Mouse (Mus musculus): ENCODE data around the gene Prss33. TPM values are rescaled to one million over a fixed set of nuclear protein-coding genes. Genes with fewer than 3 reads are reported as not detected.
"Not testable (repeated sequence)": the region's sequence is repeated elsewhere in the genome, so short reads cannot be mapped to it uniquely, and the experiment has no call there.

Gene Prss33
- not detected for total RNA-seq (2021)
- long read RNA-seq, experiment 1, result 0 reads
- long read RNA-seq, experiment 2, result 0 reads

DNA sequence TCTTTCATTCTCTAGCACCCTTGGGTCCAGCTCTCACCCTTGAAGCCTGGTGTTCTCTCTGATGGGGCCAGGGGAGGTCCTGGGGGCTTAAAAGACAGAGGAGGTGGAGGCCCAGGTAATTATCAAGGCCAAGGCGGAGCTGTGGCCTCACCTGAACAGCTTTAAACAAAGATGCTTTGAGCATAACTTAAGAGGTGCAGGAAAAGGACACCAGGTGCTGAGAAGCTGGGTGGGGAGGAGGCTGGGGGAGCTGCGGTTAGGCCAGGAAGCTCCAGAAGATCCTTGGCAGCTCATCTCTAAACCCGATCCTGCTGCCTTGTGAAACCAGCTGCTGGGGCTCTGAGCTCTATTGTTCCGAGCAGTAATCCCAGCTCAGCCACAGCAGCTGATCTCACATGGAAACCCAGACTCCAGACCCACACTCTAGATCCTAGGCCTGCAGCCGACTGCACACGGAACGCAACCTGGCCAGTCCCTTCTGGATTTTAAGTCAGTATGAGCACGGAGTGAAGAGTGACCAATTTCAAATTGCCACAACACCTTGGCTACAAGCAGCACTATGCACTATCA is at the start of gene Prss33:
TSS of gene Prss33 (minus strand) at position 51 of the 570 bp plus-strand sequence.
- DNase-seq, result no peak

DNA sequence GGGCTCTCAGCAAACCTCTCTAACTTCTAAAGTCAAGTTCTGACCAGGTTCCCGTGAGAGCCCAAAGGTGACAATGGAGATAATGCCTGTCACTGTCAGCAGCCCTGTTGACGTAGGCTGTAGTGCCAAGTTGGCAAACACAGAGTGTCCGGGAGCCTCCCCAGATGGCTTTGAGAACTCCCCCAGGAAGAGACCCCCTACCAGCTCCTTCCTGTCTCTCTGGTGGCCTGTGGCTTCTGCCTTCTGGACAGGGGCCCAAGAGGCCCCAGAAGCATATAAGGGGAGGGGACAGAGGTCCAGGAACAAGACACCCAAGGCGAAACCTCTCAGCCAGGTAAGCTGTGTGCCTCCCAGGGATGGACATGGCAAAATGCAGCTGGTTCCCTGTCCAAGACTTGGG is 44.7 kb upstream of the Prss33 start, which contains the start of the genes Dcpp1 and Dcpp2:
TSS of gene Dcpp1 (plus strand) at position 301 of the 400 bp plus-strand sequence.
TSS of gene Dcpp2 (plus strand) at position 305 of the 400 bp plus-strand sequence.
- not testable (repeated sequence) for DNase-seq

DNA sequence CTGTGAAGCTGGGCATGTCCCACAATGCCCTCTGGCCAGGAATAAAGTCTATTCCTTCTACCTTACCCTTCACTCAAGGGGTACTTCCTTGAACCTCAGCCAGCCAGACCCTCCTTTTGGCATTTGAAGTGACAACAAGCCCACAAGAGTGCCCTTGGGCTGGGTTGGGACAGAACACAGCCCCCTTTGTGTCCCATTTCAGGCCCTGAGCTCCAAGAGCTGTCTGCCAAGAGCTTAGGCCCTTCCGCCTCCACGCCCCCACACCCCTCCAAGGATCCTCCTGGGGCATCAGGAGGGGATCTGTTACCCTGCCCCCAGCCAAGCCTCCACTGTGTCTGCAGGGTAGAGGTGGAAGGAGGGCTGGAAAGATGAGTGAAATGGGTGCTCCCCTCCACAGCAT is 41.3 kb upstream of the Prss33 start:
- no peak for DNase-seq

DNA sequence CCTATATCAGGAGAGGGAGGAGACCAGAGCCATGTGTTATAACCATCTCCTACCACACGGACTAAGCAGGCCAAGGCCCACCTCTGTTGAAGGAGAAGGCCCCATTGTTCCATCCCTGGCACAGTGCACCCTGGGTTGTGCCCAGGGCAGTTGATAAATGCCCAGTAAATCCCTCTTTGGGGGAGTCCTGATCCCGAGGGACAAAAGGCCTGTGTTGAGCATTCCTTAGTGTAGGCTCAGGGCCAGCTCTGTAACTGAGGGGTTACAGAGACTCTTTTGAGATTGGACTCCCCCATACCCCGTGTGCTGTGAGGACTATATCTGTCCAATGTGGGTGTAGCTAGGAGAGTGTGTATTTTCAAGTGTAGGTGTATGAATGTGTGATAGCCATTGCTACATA is 40.9 kb upstream of the Prss33 start:
- no peak for DNase-seq

DNA sequence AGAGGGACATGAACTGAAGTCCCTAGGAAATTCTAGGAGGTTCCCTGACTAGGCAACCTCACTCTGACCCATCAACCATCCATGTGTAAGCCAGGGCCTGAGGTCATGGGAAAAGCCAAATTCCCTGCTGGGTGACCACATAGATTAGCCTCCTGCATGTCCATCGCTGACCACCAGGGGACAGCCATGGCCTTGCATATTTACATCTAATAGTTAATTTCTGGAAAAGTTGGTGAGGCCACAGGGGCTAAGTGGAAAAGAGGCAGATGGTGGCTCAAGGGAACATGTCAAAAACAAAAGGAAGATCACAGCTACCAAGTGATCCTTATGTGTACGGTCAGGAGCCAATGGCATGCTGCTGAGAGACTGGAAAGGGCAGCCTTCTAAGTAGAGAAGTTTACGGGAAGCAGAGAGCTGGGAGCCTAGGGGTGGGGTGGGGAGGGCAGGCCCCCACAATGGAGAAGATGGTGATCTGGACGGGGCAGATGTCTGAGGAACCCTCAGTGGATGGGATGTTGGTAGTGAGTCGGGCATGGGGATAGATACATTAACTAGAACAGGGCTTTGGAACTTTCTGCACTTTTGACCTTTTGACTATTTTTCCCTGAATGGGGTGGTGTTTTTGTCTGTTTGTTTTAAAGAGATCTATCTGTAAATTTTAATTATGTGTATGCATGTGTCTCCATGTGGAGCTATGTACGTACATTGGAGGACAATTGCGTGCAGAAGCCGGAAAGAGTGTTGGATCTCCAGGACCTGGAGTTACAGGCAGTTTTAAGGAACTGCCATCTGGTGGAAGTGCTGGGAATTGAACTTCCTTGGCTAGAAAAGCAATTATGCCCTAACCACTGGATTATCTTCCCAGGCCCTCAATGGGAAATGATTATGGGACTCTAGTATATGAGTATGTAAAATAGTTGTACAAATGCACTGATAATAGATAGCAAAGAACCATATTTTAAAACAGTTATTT is 38.3 kb upstream of the Prss33 start:
- DNase-seq, result peak; percentile 67

DNA sequence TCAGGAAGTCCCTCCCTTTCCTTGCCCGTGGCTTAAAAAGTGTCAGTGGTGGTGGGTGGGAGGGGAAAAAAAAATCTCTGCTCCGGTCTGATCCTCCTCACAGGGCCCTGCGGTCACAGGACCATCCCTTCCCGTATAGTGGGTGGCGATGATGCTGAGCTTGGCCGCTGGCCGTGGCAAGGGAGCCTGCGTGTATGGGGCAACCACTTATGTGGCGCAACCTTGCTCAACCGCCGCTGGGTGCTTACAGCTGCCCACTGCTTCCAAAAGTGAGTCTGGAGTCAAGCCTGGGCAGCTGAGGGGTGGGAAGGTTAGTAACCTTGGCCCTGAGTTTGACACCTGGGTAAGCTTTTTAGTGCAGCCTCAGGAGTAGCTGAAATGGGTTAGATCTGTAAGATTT is 32.7 kb upstream of the Prss33 start:
- peak; percentile 57 for DNase-seq

DNA sequence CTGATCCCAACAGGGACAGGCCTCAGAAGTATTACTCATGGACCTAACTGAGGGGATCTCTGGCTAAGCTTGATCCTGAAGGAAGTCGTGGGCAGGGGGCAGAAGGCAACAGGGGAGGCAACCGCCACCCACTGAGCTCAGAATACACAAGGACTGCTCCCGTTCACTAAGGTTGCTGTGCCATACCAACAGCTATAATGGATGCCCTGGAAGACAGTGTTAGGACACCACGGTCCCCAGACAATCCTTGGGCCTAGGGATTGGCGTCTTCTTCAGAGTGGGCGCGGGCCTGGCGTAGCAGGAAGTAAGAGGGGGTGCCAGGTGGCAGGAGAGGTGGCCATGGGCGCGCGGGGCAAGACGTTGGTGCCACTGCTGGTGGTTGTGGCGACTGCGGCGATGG is 31.9 kb upstream of the Prss33 start, which contains the start of gene Prss21:
TSS of gene Prss21 (plus strand) at position 301 of the 400 bp plus-strand sequence.
- no peak for DNase-seq

DNA sequence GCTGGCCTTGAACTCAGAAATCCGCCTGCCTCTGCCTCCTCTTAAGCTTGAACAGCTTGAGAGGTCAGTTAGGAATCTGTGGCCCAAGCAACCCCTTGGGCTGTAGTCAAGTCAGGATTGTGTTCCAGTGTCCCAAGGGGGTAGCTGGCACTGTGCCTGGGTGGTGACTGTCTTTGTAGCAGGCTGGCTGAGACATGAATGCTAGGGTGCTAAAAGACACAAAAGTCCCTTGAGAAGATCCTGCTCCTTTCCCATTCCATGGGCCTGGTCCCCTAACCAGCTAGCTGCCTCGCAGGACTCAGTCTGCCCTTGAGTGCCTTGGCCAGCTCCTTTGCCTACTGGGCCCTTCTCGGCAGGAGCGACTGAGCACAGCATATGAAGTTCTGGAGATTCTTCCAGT is 27.1 kb upstream of the Prss33 start:
- peak; percentile 68 for DNase-seq

DNA sequence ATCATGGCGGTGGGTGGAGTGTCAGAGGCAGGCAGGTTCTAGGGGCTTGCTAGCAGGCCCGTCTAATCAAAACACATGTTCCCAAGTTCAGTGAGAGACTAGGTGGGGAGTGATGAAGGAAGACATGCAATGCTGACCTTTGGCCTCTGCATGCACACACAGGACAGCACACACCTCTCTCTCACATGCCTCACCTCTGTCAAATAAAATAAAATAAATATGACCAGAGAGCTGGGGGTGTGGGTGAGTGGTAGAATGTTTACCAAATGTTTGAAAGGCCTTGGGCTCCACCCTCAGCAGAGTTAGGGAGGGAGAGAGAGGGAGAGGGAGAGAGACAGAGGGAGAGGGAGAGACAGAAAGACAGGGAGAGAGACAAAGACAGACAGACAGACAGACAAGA is 22.1 kb upstream of the Prss33 start:
- DNase-seq, result no peak

DNA sequence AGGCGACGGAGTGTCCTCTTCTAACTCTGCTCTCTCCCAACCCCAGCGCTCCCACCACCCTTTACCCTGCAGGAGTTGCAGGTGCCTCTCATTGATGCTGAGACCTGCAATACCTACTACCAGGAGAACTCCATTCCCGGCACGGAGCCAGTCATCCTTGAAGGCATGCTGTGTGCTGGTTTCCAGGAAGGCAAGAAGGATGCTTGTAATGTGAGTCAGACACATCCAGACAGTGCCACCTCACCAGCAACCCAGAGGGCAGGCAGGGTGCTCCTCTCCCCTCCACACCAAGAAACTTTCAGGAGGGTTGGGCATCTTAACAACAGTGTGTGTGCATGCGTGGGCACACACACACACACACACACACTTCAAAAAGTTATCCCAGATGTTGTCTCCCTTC is 21.3 kb upstream of the Prss33 start:
- no peak for DNase-seq

DNA sequence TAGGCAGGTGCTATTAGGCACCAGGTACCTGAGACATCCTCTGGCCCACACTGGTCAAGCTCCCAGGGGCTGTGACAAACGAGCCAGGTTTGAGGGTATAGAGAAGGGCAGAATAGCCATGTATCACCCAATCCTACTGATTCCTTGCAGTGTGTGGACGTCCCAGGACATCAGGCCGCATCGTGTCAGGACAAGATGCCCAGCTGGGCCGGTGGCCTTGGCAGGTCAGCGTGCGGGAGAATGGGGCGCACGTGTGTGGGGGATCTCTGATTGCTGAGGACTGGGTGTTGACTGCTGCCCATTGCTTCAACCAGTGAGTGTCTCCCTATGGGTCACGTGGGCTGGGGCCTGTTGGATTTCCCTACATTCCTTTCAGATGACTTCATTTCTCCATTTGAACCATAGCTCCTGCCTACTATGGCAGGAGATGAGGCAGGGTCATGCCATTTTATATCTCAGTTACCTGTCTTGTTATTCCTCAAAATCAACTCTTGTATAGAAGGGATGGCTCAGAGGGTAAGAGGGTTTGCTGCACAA is 18.4 kb upstream of the Prss33 start:
- no peak for DNase-seq

DNA sequence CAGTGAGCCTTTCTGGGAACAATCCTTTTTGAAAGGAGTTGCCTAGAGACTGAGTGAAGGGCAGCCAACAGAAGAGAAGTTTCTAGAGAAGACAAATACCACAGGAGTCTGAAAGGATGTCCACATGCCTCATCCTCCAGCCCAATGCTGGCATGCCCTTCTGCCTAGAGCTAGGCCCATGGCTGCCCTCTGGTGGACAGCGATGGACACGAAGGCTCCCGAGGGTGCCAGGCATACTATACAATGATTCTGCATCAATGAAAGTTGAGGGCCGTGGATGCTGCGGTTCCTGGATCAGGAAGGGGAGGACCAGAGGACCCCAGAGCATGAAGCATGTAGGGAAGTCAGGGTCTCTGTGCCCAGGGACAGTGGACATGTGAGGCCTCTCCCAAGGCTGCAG is 17.4 kb upstream of the Prss33 start:
- peak; percentile 78 for DNase-seq

DNA sequence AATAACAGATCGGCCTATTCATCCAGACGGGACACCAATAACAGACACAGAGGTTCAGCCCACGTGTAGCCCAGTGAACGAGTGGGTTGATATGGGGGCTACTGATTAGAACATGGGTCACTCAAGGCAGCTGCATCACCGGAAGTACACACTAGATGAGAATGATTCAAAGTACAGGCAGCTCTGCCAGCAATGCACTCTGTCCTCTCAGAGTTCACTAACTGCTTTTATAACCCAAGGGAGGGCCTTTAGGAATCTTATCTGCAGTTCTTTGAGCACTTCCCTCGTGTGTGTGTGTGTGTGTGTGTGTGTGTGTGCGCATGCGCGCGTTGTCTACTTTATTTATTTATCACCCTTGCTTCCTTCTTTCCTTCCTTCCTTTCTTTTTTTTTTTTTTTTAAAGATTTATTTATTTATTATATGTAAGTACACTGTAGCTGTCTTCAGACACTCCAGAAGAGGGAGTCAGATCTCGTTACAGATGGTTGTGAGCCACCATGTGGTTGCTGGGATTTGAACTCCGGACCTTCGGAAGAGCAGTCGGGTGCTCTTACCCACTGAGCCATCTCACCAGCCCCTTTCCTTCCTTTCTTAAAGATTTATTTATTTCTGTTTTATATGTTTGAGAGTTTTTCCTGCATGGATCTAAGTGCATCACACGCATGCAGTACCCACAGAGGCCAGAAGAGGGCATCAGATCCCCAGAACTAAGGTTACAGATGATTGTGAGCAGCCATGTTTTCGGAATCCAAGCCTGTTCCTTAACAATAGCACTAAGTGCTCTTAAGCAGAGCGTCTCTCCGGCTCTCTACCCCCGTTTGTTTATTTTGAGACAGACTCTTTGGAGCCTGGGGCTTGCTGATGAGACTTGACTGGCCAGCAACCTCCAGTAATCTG is 15.2 kb upstream of the Prss33 start:
- peak; percentile 80 for DNase-seq

DNA sequence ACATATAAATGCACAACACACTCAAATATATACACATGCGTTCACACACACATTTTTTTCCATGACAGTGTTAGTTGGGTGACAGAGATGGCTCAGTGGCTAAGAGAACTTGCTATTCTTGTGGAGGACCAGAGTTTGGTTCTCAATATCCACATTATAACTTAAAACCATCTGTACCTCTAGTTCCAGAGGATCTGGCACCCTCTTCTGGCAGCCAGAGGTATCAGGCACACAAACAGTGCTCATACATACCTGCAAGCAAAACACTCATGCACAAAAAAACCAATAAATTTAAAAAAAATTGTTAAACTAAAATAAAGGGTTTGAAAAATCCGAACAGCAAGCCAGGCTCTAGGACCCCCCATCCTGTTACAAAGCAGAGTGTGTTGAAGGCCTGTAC is 14.2 kb upstream of the Prss33 start:
- DNase-seq, result no peak

DNA sequence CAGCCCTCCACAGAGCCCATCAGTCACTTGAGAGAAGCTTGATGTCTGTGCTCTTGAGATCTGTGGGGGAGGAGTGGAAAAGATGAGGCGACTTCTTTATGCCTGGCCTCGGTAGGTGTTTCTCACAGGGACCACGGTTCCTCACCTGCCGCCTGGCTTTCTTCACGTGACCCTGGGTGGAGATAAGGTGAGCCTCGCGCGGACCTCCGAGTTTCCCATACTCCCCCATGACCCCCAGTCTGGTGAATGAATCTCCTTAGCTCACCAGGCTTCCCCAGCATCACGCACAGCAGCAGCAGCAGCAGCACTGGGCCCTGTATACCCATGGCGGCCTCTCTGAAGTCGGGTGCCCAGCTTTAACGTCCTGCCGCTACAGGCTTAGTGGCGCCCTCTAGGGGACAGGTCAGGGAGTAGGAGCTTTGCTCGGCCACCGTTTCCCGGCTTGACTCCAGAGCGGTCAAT is 8.0 kb upstream of the Prss33 start, which contains the start of the genes Prss32 and Prss41:
TSS of gene Prss32 (plus strand) at position 44 of the 462 bp plus-strand sequence.
TSS of gene Prss41 (minus strand) at position 361 of the 462 bp plus-strand sequence.
- peak; percentile 76 for DNase-seq

DNA sequence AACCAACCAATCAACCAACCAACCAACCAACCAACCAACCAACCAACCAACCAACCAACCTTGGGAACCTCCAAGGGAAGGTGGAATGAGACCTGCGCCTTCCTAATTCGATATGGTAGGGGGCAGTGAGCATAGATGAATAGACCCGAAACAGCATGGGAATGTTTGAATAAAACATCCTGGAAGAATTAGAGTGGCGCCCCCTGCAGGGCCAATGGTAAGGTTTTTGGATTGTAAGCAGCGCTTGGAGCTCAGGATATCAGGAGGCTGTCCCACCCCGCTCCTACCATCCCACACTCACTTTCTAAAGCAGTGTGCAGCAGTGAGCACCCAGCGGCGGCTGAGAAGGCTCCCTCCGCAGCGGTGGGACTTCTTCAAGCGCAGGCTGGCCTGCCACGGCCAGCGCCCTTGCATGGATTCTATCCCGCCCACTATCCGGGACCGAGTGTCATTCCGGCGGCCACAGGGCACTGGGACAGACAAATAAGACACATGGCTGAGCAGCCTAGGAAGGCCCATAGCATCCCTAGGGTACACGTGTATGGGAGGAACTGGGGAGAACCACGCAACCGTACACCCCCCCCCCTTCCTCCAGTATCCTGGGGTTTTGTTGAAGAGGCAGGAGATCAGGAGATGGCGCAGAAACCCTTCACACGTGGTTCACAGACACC is 7.4 kb upstream of the Prss33 start:
- DNase-seq, result no peak

DNA sequence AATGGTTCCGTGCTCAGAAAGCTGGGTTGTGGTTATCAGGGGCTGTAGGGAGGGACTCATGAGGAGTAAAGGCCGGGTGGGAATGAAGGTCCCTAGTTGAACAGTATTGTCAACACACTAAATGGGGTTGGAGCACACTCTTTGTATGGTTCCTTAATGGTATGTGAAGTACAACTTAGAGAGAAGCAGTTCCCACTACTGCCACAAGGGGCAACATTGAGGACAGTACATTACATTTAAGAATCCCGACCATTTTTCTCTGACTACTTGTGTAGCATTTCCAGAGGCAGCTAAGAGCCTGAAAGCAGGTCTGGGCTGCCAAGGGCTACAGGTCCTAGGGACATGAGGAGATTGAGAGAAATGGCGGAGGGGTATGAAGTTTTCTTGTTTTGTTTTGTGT is 5.3 kb upstream of the Prss33 start:
- DNase-seq, result peak; percentile 67

DNA sequence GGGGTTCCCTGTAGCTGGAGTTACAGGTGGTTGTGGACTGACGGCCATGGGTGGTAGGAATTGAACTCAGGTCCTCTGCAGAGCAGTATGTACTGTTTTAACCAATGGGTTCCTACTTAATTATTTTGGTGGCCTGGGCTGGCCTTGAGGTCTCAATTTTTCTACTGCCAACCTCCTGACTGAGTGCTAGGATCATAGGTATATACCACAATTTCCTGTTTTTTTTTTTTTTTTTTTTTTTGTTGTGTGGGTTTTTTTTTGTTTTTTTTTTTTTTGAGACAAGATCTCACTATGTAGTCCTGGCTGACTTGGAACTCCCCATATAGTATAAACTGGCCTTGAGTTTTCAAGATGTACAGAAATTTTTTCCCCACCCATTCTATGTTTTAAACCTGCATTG is 4.7 kb downstream of the Prss33 start:
- DNase-seq, result no peak

DNA sequence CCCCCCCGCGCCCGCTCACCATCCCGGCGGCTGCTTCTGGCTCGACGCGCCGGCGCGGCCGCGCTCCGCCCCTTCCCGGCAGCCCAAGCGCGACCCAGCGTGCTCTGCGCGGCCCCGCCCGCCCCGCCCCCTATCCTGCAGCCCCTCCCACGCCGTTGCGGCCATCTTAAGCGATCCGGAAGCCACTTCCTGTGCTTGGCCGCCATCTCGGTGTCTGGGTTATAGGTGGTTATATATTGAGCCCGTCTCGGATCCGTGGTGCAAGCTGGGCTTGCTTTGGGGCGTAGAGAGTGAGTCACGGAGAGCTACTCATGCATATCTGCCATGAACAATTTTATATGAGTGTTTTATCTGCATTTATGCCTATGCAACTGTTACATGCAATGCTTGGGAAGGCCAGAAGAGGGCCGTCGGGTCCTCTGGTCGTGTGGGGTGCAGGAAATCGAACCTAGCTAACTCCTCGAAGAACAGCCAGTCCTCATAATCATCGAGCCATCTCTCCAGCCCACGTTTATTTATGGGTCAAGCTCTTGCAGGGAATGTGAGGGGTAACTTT is 6.7 kb downstream of the Prss33 start, which contains the start of gene Elob:
TSS of gene Elob (minus strand) at position 73 of the 556 bp plus-strand sequence.
- peak; percentile 90 for DNase-seq

DNA sequence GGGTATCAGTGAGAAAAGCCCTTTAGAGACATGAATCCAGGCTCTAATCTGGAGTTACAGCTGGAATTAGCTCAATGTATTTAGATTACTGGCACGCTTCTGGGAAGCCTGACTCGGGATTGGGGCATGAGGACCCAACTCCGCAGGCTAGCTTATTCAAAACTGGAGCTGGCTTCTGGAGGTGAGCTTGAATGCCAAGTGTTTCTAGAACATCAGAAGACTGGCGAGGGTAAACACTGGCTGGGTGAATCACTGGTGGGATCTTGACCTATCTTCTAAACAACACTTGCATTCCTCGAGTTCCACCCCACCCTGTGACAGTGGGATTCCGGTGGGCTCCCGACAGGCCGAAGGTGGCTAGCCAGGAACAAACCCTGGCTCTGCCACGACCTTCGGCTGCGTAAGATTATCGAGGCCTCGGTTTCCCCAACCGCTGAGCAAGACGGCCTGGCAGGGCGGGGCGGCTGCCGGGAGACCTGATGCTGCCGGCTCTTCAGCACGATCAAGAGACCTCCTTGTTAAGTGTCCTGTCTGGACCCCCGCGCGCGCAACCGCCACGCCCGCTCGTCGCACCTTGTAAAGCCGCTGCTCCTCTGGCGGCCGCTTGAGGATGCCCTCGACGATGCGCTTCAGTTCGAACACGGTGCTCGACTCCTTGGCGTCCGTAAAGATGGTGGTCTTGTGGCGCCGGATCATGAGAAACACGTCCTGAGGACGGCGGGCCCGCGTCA is 7.4 kb downstream of the Prss33 start:
- peak; percentile 66 for DNase-seq

All from adrenal gland, postnatal 10 days (tissue).